Mouse (Mus musculus) neural tube, embryonic 15.5 days (tissue): ENCODE measurements around the gene Upk1a. TPM values are rescaled to one million over a fixed set of nuclear protein-coding genes. Genes with fewer than 3 reads are reported as not detected.

Experiments
- ATAC-seq: fragments of 200-750 bp; cut with Nextera tagmentation; 2 replicates; pipeline ENCODE4 v1.8.0; 2017; ENCODE audit warnings: mild to moderate bottlenecking, moderate TSS enrichment, moderate library complexity; ENCODE audit not compliant: low FRiP score
- H3K27ac ChIP-seq: fragments of 300-500 bp; sonication (generic); replicated peaks from 2 replicates; pipeline ENCODE4 v1.5.1; 2015; ENCODE audit warnings: mild to moderate bottlenecking, inconsistent platforms
- H3K27me3 ChIP-seq: fragments of 300-500 bp; sonication (generic); replicated peaks from 2 replicates; pipeline ENCODE4 v1.6.1; 2015; ENCODE audit warnings: inconsistent platforms
- H3K36me3 ChIP-seq: fragments of 300-500 bp; sonication (generic); 2 replicates; pipeline ENCODE4 v1.6.1; 2015; ENCODE audit warnings: inconsistent platforms
- H3K4me1 ChIP-seq: fragments of 300-500 bp; sonication (generic); 2 replicates; pipeline ENCODE4 v1.6.1; 2015; ENCODE audit warnings: inconsistent platforms
- H3K4me2 ChIP-seq: fragments of 300-500 bp; sonication (generic); 2 replicates; pipeline ENCODE4 v1.6.1; 2015; ENCODE audit warnings: inconsistent platforms, mild to moderate bottlenecking, moderate library complexity
- H3K4me3 ChIP-seq: fragments of 300-500 bp; sonication (generic); replicated peaks from 2 replicates; pipeline ENCODE4 v1.5.1; 2015; ENCODE audit warnings: mild to moderate bottlenecking, inconsistent platforms
- H3K9ac ChIP-seq: fragments of 300-500 bp; sonication (generic); replicated peaks from 2 replicates; pipeline ENCODE4 v1.6.1; 2015; ENCODE audit warnings: mild to moderate bottlenecking, inconsistent platforms
- H3K9me3 ChIP-seq: fragments of 300-500 bp; sonication (generic); replicated peaks from 2 replicates; pipeline ENCODE4 v1.6.1; 2016; ENCODE audit warnings: inconsistent platforms
- WGBS: fragments of 180-500 bp; shearing (Covaris S2); methylation state at CpG from one replicate; pipeline ENCODE4 v1.1.7; 2015; ENCODE audit warnings: mixed read lengths; 5-methylcytosine and 5-hydroxymethylcytosine counted together
- polyA plus RNA-seq: library from polyadenylated mRNA; unstranded; fragments of >200 nt; fragmentation: Nextera tagmentation; extraction: Ambion mirVana; gene quantifications from 2 replicates; pipeline ENCODE4 v1.2.1, GENCODE M21; 2015

The Upk1a gene
- polyA plus RNA-seq, 1 experiment from 2014 or later: 0.87 TPM

DNA sequence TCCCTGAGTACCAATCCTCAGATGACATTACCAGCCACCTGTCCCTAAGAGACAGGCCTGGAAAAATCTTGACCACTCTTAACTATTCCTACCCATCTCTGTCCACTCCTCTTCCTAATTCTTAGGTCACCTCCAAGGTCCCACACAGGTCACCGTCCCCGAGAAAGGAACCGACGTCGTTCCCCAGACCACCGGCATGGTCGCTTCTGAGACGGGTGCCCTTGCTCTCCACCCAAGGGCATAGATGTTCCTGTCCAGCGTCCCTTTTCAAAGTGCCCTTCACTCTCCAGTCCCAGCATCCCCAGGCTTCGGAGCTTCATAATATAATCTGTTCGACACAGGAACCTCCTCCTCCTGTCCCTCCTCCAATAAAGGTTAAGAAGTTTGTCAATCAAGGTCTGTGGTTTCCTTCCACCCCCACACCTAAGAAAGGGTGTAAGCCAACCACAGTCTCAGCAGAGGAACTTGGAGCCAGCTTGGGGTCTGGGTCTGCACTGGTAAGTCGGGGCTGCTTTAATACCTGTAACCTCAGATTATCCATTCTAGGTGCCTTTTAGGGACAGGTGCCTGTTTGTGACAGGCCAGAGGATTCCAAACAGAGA lies 47.6 kb downstream of the Upk1a start, which contains the start of gene Igflr1:
Igflr1 (plus strand) TSS at position 458 of the 602 bp plus-strand sequence.
- no peak within 1 kb of the TSS; the same call in 1 of the 2 replicates for H3K4me3 ChIP-seq
- no peak for ATAC-seq
- WGBS: 96% methylated on average over 12 of the region's 12 CpGs
- H3K9ac ChIP-seq: no peak within 1 kb of the TSS
- H3K4me1 ChIP-seq: peaks cover 24% of the 10 kb centered on the region
- H3K27me3 ChIP-seq: no peaks in the 10 kb centered on the region
- no peaks in the 10 kb centered on the region for H3K9me3 ChIP-seq
- H3K4me2 ChIP-seq: peak within 1 kb of the TSS; percentile 79
- H3K27ac ChIP-seq: no peak within 1 kb of the TSS
- peaks cover 44% of the 10 kb centered on the region for H3K36me3 ChIP-seq

DNA sequence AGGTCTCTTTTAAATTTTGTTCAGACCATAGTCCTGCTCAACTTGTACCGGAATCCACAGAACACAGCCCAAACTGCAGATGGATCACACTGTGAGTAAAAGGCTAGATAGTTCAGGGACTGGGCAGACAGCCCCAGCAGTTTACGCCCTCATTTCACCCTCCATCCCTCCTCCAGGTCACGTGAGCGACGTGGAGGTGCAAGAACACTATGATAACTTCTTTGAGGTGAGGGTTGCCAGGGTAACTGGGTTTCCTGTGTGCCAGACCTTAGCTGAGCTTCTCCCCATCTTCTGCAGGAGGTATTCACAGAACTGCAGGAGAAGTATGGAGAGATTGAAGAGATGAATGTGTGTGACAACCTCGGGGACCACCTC lies 48.8 kb downstream of the Upk1a start:
- Histone ChIP-seq H3K9me3 (no peaks in the 10 kb centered on the region), H3K27ac (peak overlapping the region; percentile 93), H3K4me2 (peak overlapping the region; percentile 79), H3K4me3 (peak overlapping the region; percentile 71), H3K9ac (peak overlapping the region; percentile 80), H3K4me1 (peaks cover 30% of the 10 kb centered on the region), H3K36me3 (peaks cover 32% of the 10 kb centered on the region), H3K27me3 (no peaks in the 10 kb centered on the region)
- WGBS: 23% methylated on average over 6 of the region's 6 CpGs
- ATAC-seq: no peak

DNA sequence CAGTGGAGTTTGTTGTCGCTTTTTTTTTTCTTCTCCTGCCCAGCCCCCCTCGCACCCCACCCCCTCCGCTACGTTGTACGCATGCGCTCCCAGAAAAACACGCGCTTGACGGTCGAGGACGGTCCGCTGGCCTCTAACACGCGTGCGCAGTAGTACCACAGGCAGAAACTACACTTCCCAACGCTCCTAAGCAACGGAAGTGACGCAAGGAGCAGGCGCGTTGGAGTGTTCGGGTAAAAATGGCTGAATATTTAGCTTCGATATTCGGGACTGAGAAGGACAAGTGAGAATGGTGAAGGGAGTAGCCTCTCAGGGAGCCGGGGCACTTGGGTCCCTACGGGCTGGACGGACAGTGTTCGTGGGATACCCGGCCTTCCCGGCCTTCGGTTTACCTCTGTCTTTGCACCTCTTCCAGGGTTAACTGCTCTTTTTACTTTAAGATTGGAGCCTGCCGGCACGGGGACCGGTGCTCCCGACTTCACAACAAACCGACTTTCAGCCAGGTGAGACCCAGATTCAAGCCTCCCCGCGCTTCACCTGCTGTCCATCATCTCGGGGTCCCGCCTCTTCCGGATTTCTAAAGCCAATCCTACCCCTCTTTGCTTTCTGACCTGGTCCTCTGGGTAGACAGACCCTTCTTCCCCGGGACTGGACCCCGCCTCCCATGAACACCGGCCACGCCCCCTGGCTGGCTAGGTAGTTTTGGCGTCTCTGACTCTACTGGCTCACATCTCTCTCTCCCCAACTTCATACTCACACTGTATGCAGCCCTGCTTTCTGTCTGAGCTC lies 49.3 kb downstream of the Upk1a start, which contains the start of the genes U2af1l4, Gm49396 and Psenen:
U2af1l4 (plus strand) TSS at position 185 of the 789 bp plus-strand sequence.
Gm49396 (plus strand) TSS at position 228 of the 789 bp plus-strand sequence.
Psenen (minus strand) TSS at position 511 of the 789 bp plus-strand sequence.
- H3K4me2 ChIP-seq: peak within 1 kb of the TSS; percentile 79
- under 1% methylated on average over 45 of the region's 45 CpGs for WGBS
- ATAC-seq: peak; percentile 88
- peaks cover 36% of the 10 kb centered on the region for H3K4me1 ChIP-seq
- no peaks in the 10 kb centered on the region for H3K9me3 ChIP-seq
- peak within 1 kb of the TSS; percentile 93 for H3K27ac ChIP-seq
- H3K36me3 ChIP-seq: peaks cover 27% of the 10 kb centered on the region
- H3K4me3 ChIP-seq: peak within 1 kb of the TSS; percentile 71
- H3K9ac ChIP-seq: peak within 1 kb of the TSS; percentile 80
- no peaks in the 10 kb centered on the region for H3K27me3 ChIP-seq

DNA sequence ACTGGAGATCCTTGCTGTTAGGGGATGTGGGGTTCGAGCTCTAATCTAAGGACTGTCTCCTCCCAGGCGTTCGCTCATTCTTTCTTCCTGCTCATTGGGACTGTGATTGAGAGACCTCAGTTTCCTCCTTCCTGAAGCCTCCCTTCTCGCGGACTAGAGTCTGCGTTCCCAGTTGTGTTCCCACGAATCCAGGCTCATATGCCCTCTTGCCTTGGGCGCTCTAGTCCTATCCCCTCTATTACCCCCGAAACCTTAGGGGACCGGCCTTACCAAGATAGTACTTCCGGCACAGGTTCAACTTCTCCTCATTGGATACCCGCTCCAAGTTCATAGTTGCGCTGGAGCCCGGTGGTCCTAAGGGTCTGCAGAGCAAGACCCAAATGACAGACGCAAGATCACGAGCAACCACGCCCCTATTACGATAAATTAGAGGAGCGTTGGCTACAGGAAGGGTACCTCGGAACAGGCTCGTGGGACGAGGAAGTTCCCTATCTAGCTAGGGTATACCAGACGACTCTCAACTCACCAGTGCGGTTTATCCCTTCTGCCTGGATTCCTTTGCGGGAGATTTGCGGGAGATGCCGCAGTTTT lies 50.0 kb downstream of the Upk1a start:
- Histone ChIP-seq H3K27ac (peak overlapping the region; percentile 81), H3K36me3 (peaks cover 22% of the 10 kb centered on the region), H3K4me2 (peak overlapping the region; percentile 79), H3K9ac (peak overlapping the region; percentile 59), H3K27me3 (no peaks in the 10 kb centered on the region), H3K4me3 (peak overlapping the region; percentile 71), H3K4me1 (peaks cover 41% of the 10 kb centered on the region), H3K9me3 (no peaks in the 10 kb centered on the region)
- 3% methylated on average over 27 of the region's 27 CpGs for WGBS
- peak; percentile 22; the same call in 1 of the 2 replicates for ATAC-seq

DNA sequence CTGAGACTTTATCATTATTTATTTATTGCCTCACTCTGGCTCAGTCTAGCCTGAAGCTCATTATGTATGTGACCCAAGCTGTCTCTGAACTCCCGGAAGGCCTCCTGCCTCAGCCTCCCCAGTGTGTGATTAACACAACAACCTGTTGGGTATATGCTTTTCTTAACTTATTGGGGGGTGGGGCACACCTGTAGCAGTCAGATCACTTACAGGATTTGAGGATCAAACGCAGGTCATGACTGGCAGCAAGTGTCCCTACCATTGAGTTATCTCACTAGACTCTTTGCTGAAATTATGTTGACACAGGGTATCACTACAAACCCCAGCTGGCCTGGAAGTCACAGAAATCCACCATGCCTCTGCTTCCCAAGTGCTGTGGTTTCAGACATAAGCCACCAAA lies 52.4 kb downstream of the Upk1a start:
- no peak for ATAC-seq
- no peaks in the 10 kb centered on the region for H3K9me3 ChIP-seq
- no peak overlapping the region for H3K9ac ChIP-seq
- peaks cover 25% of the 10 kb centered on the region for H3K36me3 ChIP-seq
- H3K27ac ChIP-seq: 0 out of 2 replicates have a peak overlapping the region, but pooled peaks have one; percentile 63
- WGBS: 75% methylated on average over 2 of the region's 2 CpGs
- H3K27me3 ChIP-seq: no peaks in the 10 kb centered on the region
- peaks cover 41% of the 10 kb centered on the region for H3K4me1 ChIP-seq
- H3K4me2 ChIP-seq: peak overlapping the region; percentile 98; the same call in 1 of the 2 replicates
- no peak overlapping the region for H3K4me3 ChIP-seq

DNA sequence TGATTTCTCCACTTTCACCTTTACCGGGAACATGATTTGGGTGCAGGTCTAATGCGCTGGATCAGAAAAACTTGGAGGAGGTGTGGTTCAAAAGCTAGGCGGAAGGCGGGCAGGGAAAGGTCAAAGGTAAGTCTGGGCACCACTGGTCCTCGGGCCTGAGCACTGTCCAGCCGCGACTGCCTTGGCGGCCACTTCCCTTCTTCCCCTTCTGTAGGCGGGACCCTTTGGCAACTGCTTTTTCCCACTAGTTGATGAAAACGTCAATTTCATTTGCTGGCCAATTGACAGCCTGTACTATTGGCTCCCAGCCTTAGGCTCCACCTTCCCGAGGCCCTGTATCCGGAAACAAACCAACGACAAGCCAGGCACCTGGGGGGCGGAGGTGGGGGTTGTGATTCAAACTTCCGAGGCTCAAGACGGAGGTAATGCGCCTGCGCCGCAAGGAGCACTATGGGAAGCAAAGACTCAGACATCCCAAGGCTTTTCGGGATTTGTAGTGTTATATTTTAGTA lies 53.1 kb downstream of the Upk1a start, which contains the start of gene Lin37:
Lin37 (minus strand) TSS at position 396 of the 512 bp plus-strand sequence.
- H3K36me3 ChIP-seq: peaks cover 30% of the 10 kb centered on the region
- peaks cover 38% of the 10 kb centered on the region for H3K4me1 ChIP-seq
- 0% methylated on average over 20 of the region's 20 CpGs for WGBS
- peak within 1 kb of the TSS; percentile 72 for H3K27ac ChIP-seq
- peak within 1 kb of the TSS; percentile 71 for H3K4me3 ChIP-seq
- peak within 1 kb of the TSS; percentile 81 for H3K9ac ChIP-seq
- peak within 1 kb of the TSS; percentile 98 for H3K4me2 ChIP-seq
- peak; percentile 83 for ATAC-seq
- no peaks in the 10 kb centered on the region for H3K9me3 ChIP-seq
- 0 out of 2 replicates have a peak, but pooled peaks cover under 1% of the 10 kb centered on the region for H3K27me3 ChIP-seq

DNA sequence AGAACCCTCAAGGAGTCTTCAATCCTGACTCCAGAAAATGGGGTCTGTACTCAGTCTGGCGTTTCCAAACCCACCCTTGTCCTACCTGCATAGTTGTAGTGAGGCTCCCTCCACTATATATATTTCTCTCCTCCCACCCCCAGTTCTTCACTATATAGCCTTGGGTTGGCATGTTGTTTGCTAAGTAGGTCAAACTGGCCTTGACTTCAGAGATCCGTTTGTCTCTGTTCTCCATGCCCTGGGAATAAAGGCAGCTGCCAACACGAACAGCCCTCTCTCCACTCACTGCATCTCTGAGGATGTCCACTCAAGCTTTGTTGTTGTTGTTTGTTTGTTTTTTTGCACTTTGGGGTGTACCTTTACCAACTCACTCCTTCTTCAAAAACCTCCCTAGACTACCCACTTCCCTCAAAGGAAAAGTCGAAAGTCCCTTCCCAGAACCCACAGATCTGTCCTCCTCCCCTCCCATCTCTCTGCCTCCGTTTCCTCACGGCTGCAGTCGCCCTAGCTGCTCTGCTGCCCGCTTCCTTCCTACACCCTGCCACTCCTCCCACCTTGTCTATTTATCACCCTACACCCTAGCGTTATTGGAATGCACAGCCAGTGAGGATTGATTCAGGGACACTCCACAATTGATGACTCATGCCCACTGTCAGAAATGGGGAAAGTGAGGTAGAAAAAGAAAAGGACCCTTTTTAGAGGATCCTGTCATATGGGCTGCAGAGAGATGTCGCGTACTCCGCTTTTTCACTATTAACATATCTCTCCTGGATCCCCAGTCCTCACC lies 53.8 kb downstream of the Upk1a start:
- Histone ChIP-seq H3K9ac (peak overlapping the region; percentile 81), H3K4me2 (peak overlapping the region; percentile 98), H3K36me3 (peaks cover 35% of the 10 kb centered on the region), H3K4me1 (peaks cover 33% of the 10 kb centered on the region), H3K27ac (peak overlapping the region; percentile 72), H3K4me3 (peak overlapping the region; percentile 71), H3K27me3 (peaks cover 5% of the 10 kb centered on the region; the same call in 1 of the 2 replicates), H3K9me3 (no peaks in the 10 kb centered on the region)
- 13% methylated on average over 12 of the region's 12 CpGs for WGBS
- no peak for ATAC-seq

DNA sequence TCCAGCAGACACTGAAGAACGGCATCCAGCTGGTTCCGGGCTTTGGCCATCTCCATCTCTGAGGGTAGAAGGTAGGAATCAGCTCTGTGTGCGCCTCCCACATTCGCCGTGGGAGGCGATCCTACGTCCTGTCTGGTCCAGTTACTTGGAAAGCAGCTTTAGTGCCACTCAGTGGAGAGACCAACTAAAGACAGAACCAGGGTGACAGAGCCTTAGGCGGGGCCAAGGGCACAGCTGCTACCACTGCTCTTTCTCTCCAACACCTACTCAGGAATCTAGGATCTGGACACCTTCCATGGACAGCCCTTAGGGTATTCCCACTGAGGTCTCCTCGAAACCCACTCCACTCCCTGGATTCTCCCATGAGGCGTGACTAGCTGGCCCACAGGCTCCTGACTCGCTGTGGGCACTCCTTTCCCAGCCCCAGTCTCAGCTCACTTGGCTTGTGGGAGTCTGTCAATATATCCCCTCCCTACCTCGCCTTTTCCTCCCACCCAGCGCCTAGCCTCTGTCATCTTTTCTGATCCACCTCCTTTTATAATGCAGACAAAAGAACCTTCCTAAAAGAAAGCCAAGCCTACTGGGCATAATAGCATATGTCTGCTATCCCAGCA lies 54.6 kb downstream of the Upk1a start:
- no peak overlapping the region for H3K27ac ChIP-seq
- no peak for ATAC-seq
- H3K4me1 ChIP-seq: peaks cover 38% of the 10 kb centered on the region
- H3K4me2 ChIP-seq: peak overlapping the region; percentile 98
- H3K9me3 ChIP-seq: no peaks in the 10 kb centered on the region
- peak overlapping the region; percentile 71 for H3K4me3 ChIP-seq
- 0 out of 2 replicates have a peak overlapping the region, but pooled peaks have one; percentile 81 for H3K9ac ChIP-seq
- H3K27me3 ChIP-seq: peaks cover 5% of the 10 kb centered on the region; the same call in 1 of the 2 replicates
- H3K36me3 ChIP-seq: peaks cover 35% of the 10 kb centered on the region
- 91% methylated on average over 13 of the region's 13 CpGs for WGBS

DNA sequence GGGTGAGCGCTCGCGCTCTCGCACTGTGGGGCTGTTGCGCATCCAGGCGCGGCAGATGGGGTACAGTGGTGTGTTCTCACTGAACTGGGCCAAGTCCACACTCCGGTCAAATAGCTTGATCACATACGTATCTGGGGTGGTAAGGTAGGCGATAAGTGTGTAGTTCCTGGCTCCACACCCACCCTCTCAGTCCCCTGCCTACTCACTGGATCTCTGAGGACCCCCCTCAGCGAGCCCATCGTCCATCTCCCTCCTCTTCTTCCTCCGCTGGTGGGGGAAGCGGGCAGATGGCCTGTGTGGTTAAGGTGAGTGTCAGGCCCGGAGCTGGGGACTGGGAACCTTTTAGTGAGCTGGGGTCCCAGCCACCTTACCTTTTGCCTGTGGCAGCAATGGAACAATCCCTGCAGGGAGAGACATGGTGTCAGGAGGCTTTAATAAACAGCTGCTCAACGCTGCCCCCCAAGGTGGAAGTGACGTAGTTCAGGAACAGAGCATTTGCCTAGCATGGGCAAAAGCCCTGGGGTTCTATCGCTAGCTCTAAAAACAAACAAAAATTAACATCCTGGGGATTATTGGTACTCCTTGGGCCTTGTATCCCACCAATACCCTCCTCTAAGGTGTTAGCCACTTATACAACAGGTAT lies 55.6 kb downstream of the Upk1a start:
- Histone ChIP-seq H3K4me2 (no peak overlapping the region), H3K4me1 (peaks cover 39% of the 10 kb centered on the region), H3K9me3 (no peaks in the 10 kb centered on the region), H3K36me3 (peaks cover 35% of the 10 kb centered on the region), H3K27me3 (peaks cover 5% of the 10 kb centered on the region; the same call in 1 of the 2 replicates), H3K27ac (no peak overlapping the region), H3K4me3 (no peak overlapping the region), H3K9ac (no peak overlapping the region)
- no peak for ATAC-seq
- WGBS: 93% methylated on average over 18 of the region's 18 CpGs
